Mouse (Mus musculus): ENCODE data around the gene Grin1. TPM values are rescaled to one million over a fixed set of nuclear protein-coding genes. Genes with fewer than 3 reads are reported as not detected.
"Not testable (repeated sequence)": the region's sequence is repeated elsewhere in the genome, so short reads cannot be mapped to it uniquely, and the experiment has no call there.

Gene Grin1
- total RNA-seq, 2 experiments from 2014 or later = not detected

GRCm38 (mm10) chr2:25262291-25262767 lies 56.7 kb downstream of the Grin1 start, which contains the start of gene Tprn:
Tprn (plus strand) TSS chr2:25262618.
- ATAC-seq (replicated peaks; ENCODE audit: low FRiP score, poor library complexity, severe bottlenecking) = peak; percentile 96

- peak; percentile 12 for ATAC-seq (replicated peaks; ENCODE audit: low FRiP score, poor library complexity, severe bottlenecking)
Measured at GRCm38 (mm10) chr2:25261870-25262269, 57.1 kb downstream of the Grin1 start.

- no peak for ATAC-seq (replicated peaks; ENCODE audit: low FRiP score, poor library complexity, severe bottlenecking)
Measured at GRCm38 (mm10) chr2:25258887-25259286, 60.1 kb downstream of the Grin1 start.

GRCm38 (mm10) chr2:25257250-25257649 lies 61.7 kb downstream of the Grin1 start:
- ATAC-seq (replicated peaks; ENCODE audit: low FRiP score, poor library complexity, severe bottlenecking) = not testable (repeated sequence)

- ATAC-seq (replicated peaks; ENCODE audit: low FRiP score, poor library complexity, severe bottlenecking) = not testable (repeated sequence)
Measured at GRCm38 (mm10) chr2:25256443-25257109, 62.4 kb downstream of the Grin1 start.

- peak; percentile 91 for ATAC-seq (replicated peaks; ENCODE audit: low FRiP score, poor library complexity, severe bottlenecking)
Measured at GRCm38 (mm10) chr2:25255284-25255779, 63.7 kb downstream of the Grin1 start, which contains the start of gene Tmem203. Tmem203 (plus strand) TSS chr2:25255439.

- ATAC-seq (replicated peaks; ENCODE audit: low FRiP score, poor library complexity, severe bottlenecking) = no peak
Measured at GRCm38 (mm10) chr2:25252331-25252730, 66.7 kb downstream of the Grin1 start.

GRCm38 (mm10) chr2:25246183-25247072 lies 72.6 kb downstream of the Grin1 start, which contains the start of gene AL732309.1:
AL732309.1 (minus strand) TSS chr2:25246863.
- no peak for ATAC-seq (replicated peaks; ENCODE audit: low FRiP score, poor library complexity, severe bottlenecking)

GRCm38 (mm10) chr2:25244144-25244543 lies 74.8 kb downstream of the Grin1 start:
- no peak for ATAC-seq (replicated peaks; ENCODE audit: low FRiP score, poor library complexity, severe bottlenecking)

GRCm38 (mm10) chr2:25243342-25243741 lies 75.6 kb downstream of the Grin1 start:
- ATAC-seq (replicated peaks; ENCODE audit: low FRiP score, poor library complexity, severe bottlenecking) = no peak

GRCm38 (mm10) chr2:25242101-25242506 lies 76.9 kb downstream of the Grin1 start, which contains the start of the genes Rnf208 and Cysrt1:
Rnf208 (plus strand) TSS chr2:25242255.
Cysrt1 (minus strand) TSS chr2:25242452.
- ATAC-seq (replicated peaks; ENCODE audit: low FRiP score, poor library complexity, severe bottlenecking) = no peak

- no peak for ATAC-seq (replicated peaks; ENCODE audit: low FRiP score, poor library complexity, severe bottlenecking)
Measured at GRCm38 (mm10) chr2:25241438-25241775, 77.6 kb downstream of the Grin1 start.

Other genes with a start within 250 kb of the Grin1 start
Only the 30 nearest of the 35 such genes appear.
- not detected in 2 replicates for gene Nrarp, start 138.4 kb downstream of the Grin1 start, total RNA-seq (2015; ENCODE audit: low replicate concordance)
- 0.51 TPM in 1 of 2 replicates, not detected in the other for gene Nrarp, start 138.4 kb downstream of the Grin1 start, total RNA-seq (2017; ENCODE audit: low replicate concordance)
- gene Tor4a, start 122.3 kb downstream of the Grin1 start, total RNA-seq (2015; ENCODE audit: low replicate concordance) = 3.1 and 5.0 TPM in 2 replicates
- 6.7 and 7.4 TPM in 2 replicates for gene Tor4a, start 122.3 kb downstream of the Grin1 start, total RNA-seq (2017; ENCODE audit: low replicate concordance)
- 0.77 and 6.1 TPM in 2 replicates for gene Nelfb, start 107.7 kb downstream of the Grin1 start, total RNA-seq (2015; ENCODE audit: low replicate concordance)
- gene Nelfb, start 107.7 kb downstream of the Grin1 start, total RNA-seq (2017; ENCODE audit: low replicate concordance) = 19.5 and 25.7 TPM in 2 replicates
- not detected in 2 replicates for gene Stpg3, start 104.5 kb downstream of the Grin1 start, total RNA-seq (2015; ENCODE audit: low replicate concordance)
- 0.34 TPM in 1 of 2 replicates, not detected in the other for gene Stpg3, start 104.5 kb downstream of the Grin1 start, total RNA-seq (2017; ENCODE audit: low replicate concordance)
- not detected in 2 replicates for gene Fam166a, start 100.4 kb downstream of the Grin1 start, total RNA-seq (2015; ENCODE audit: low replicate concordance)
- not detected in 2 replicates for gene Fam166a, start 100.4 kb downstream of the Grin1 start, total RNA-seq (2017; ENCODE audit: low replicate concordance)
- 161 and 203 TPM in 2 replicates for gene Tubb4b, start 94.5 kb downstream of the Grin1 start, total RNA-seq (2015; ENCODE audit: low replicate concordance)
- 205 and 234 TPM in 2 replicates for gene Tubb4b, start 94.5 kb downstream of the Grin1 start, total RNA-seq (2017; ENCODE audit: low replicate concordance)
- not detected in 2 replicates for gene Slc34a3, start 84.8 kb downstream of the Grin1 start, total RNA-seq (2015; ENCODE audit: low replicate concordance)
- not detected in 2 replicates for gene Slc34a3, start 84.8 kb downstream of the Grin1 start, total RNA-seq (2017; ENCODE audit: low replicate concordance)
- not detected in 2 replicates for gene Rnf224, start 82.4 kb downstream of the Grin1 start, total RNA-seq (2015; ENCODE audit: low replicate concordance)
- not detected in 2 replicates for gene Rnf224, start 82.4 kb downstream of the Grin1 start, total RNA-seq (2017; ENCODE audit: low replicate concordance)
- gene Rnf208, start 76.9 kb downstream of the Grin1 start, total RNA-seq (2015; ENCODE audit: low replicate concordance) = not detected in 2 replicates
- gene Rnf208, start 76.9 kb downstream of the Grin1 start, total RNA-seq (2017; ENCODE audit: low replicate concordance) = not detected in 2 replicates
- not detected in 2 replicates for gene Cysrt1, start 76.7 kb downstream of the Grin1 start, total RNA-seq (2015; ENCODE audit: low replicate concordance)
- not detected in 2 replicates for gene Cysrt1, start 76.7 kb downstream of the Grin1 start, total RNA-seq (2017; ENCODE audit: low replicate concordance)
- 2.1 and 3.3 TPM in 2 replicates for gene AL732309.1, start 72.3 kb downstream of the Grin1 start, total RNA-seq (2015; ENCODE audit: low replicate concordance)
- gene AL732309.1, start 72.3 kb downstream of the Grin1 start, total RNA-seq (2017; ENCODE audit: low replicate concordance) = 1.6 TPM in 1 of 2 replicates, not detected in the other
- gene Tmem203, start 63.7 kb downstream of the Grin1 start, total RNA-seq (2015; ENCODE audit: low replicate concordance) = 2.5 and 8.8 TPM in 2 replicates
- gene Tmem203, start 63.7 kb downstream of the Grin1 start, total RNA-seq (2017; ENCODE audit: low replicate concordance) = 2.2 and 3.7 TPM in 2 replicates
- gene Tprn, start 56.6 kb downstream of the Grin1 start, total RNA-seq (2015; ENCODE audit: low replicate concordance) = 1.5 and 4.0 TPM in 2 replicates
- 0.26 and 2.6 TPM in 2 replicates for gene Tprn, start 56.6 kb downstream of the Grin1 start, total RNA-seq (2017; ENCODE audit: low replicate concordance)
- gene Ssna1, start 46.7 kb downstream of the Grin1 start, total RNA-seq (2015; ENCODE audit: low replicate concordance) = 36.5 and 67.5 TPM in 2 replicates
- 9.9 and 24.8 TPM in 2 replicates for gene Ssna1, start 46.7 kb downstream of the Grin1 start, total RNA-seq (2017; ENCODE audit: low replicate concordance)
- gene Anapc2, start 46.7 kb downstream of the Grin1 start, total RNA-seq (2015; ENCODE audit: low replicate concordance) = 8.4 and 12.9 TPM in 2 replicates
- 9.2 and 18.7 TPM in 2 replicates for gene Anapc2, start 46.7 kb downstream of the Grin1 start, total RNA-seq (2017; ENCODE audit: low replicate concordance)
- not detected in 2 replicates for gene Tmem210, start 31.0 kb downstream of the Grin1 start, total RNA-seq (2015; ENCODE audit: low replicate concordance)
- not detected in 2 replicates for gene Tmem210, start 31.0 kb downstream of the Grin1 start, total RNA-seq (2017; ENCODE audit: low replicate concordance)
- not detected in 2 replicates for gene Lrrc26, start 29.3 kb downstream of the Grin1 start, total RNA-seq (2015; ENCODE audit: low replicate concordance)
- gene Lrrc26, start 29.3 kb downstream of the Grin1 start, total RNA-seq (2017; ENCODE audit: low replicate concordance) = not detected in 2 replicates
- gene Man1b1, start 13.2 kb upstream of the Grin1 start, total RNA-seq (2015; ENCODE audit: low replicate concordance) = 4.6 and 11.1 TPM in 2 replicates
- gene Man1b1, start 13.2 kb upstream of the Grin1 start, total RNA-seq (2017; ENCODE audit: low replicate concordance) = 13.2 and 28.3 TPM in 2 replicates
- gene Dpp7, start 37.2 kb upstream of the Grin1 start, total RNA-seq (2015; ENCODE audit: low replicate concordance) = 13.3 TPM in 1 of 2 replicates, not detected in the other
- 2.6 TPM in 1 of 2 replicates, not detected in the other for gene Dpp7, start 37.2 kb upstream of the Grin1 start, total RNA-seq (2017; ENCODE audit: low replicate concordance)
- gene Uap1l1, start 46.5 kb upstream of the Grin1 start, total RNA-seq (2015; ENCODE audit: low replicate concordance) = 7.7 and 13.3 TPM in 2 replicates
- gene Uap1l1, start 46.5 kb upstream of the Grin1 start, total RNA-seq (2017; ENCODE audit: low replicate concordance) = 0.51 and 3.9 TPM in 2 replicates
- 3.3 and 8.8 TPM in 2 replicates for gene Sapcd2, start 53.1 kb upstream of the Grin1 start, total RNA-seq (2015; ENCODE audit: low replicate concordance)
- gene Sapcd2, start 53.1 kb upstream of the Grin1 start, total RNA-seq (2017; ENCODE audit: low replicate concordance) = 0.98 and 8.0 TPM in 2 replicates
- not detected in 2 replicates for gene Entpd2, start 76.7 kb upstream of the Grin1 start, total RNA-seq (2015; ENCODE audit: low replicate concordance)
- gene Entpd2, start 76.7 kb upstream of the Grin1 start, total RNA-seq (2017; ENCODE audit: low replicate concordance) = not detected in 2 replicates
- not detected in 2 replicates for gene Npdc1, start 80.2 kb upstream of the Grin1 start, total RNA-seq (2015; ENCODE audit: low replicate concordance)
- not detected in 2 replicates for gene Npdc1, start 80.2 kb upstream of the Grin1 start, total RNA-seq (2017; ENCODE audit: low replicate concordance)
- 2.7 and 4.0 TPM in 2 replicates for gene Fut7, start 104.1 kb upstream of the Grin1 start, total RNA-seq (2015; ENCODE audit: low replicate concordance)
- 4.4 and 4.5 TPM in 2 replicates for gene Fut7, start 104.1 kb upstream of the Grin1 start, total RNA-seq (2017; ENCODE audit: low replicate concordance)
- 7.7 and 16.7 TPM in 2 replicates for gene Abca2, start 109.5 kb upstream of the Grin1 start, total RNA-seq (2015; ENCODE audit: low replicate concordance)
- 4.5 and 7.3 TPM in 2 replicates for gene Abca2, start 109.5 kb upstream of the Grin1 start, total RNA-seq (2017; ENCODE audit: low replicate concordance)
- gene Clic3, start 137.7 kb upstream of the Grin1 start, total RNA-seq (2015; ENCODE audit: low replicate concordance) = not detected in 2 replicates
- gene Clic3, start 137.7 kb upstream of the Grin1 start, total RNA-seq (2017; ENCODE audit: low replicate concordance) = not detected in 2 replicates
- gene Paxx, start 141.9 kb upstream of the Grin1 start, total RNA-seq (2015; ENCODE audit: low replicate concordance) = 18.2 and 33.8 TPM in 2 replicates
- gene Paxx, start 141.9 kb upstream of the Grin1 start, total RNA-seq (2017; ENCODE audit: low replicate concordance) = 8.4 and 10.6 TPM in 2 replicates
- gene Ptgds, start 150.9 kb upstream of the Grin1 start, total RNA-seq (2015; ENCODE audit: low replicate concordance) = 1.3 TPM in 1 of 2 replicates, not detected in the other
- not detected in 2 replicates for gene Ptgds, start 150.9 kb upstream of the Grin1 start, total RNA-seq (2017; ENCODE audit: low replicate concordance)
- gene Lcn12, start 174.7 kb upstream of the Grin1 start, total RNA-seq (2015; ENCODE audit: low replicate concordance) = not detected in 2 replicates
- gene Lcn12, start 174.7 kb upstream of the Grin1 start, total RNA-seq (2017; ENCODE audit: low replicate concordance) = not detected in 2 replicates
- gene Fbxw5, start 181.6 kb upstream of the Grin1 start, total RNA-seq (2015; ENCODE audit: low replicate concordance) = 6.7 and 7.5 TPM in 2 replicates
- gene Fbxw5, start 181.6 kb upstream of the Grin1 start, total RNA-seq (2017; ENCODE audit: low replicate concordance) = 3.2 and 5.1 TPM in 2 replicates